Mouse (Mus musculus): ENCODE data around the gene Fam24a. TPM values are rescaled to one million over a fixed set of nuclear protein-coding genes. Genes with fewer than 3 reads are reported as not detected.

Fam24a gene
- polyA plus RNA-seq, 1 experiment = not detected

DNA sequence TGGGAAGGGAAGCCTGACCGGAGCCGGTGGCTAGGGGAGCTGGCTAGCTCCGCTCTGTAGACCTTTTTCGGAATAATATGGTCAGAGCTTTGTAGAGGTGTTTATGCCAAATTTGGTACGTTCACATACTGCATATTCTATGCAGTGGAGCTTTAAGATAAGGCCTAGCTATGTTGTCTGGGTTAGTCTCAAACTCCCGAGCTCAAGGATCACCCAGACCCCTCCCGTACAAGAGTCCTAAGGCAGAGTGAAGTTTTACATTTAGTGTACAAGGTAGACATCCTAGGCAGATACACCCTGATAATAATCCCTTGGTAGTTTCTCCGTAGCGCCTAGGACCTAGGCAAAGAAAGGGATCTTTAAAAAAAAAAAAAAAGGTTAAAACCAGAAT, 37.8 kb downstream of the Fam24a start:
- Histone ChIP-seq H3K27me3 (ENCODE audit: control insufficient read depth) (peaks cover 12% of the 10 kb centered on the region), H3K4me1 (ENCODE audit: control insufficient read depth) (peaks cover 29% of the 10 kb centered on the region), H3K36me3 (ENCODE audit: control insufficient read depth) (peaks cover 10% of the 10 kb centered on the region), H3K9me3 (ENCODE audit: control insufficient read depth, low read length) (no peaks in the 10 kb centered on the region), H3K4me3 (replicated peaks) (peak overlapping the region; percentile 83)
- TF ChIP-seq TAL1 (IDR thresholded peaks at IDR 0.05; ENCODE audit: low read length) (no peak), GATA1 (IDR thresholded peaks at IDR 0.05; ENCODE audit: low read length) (no peak)

DNA sequence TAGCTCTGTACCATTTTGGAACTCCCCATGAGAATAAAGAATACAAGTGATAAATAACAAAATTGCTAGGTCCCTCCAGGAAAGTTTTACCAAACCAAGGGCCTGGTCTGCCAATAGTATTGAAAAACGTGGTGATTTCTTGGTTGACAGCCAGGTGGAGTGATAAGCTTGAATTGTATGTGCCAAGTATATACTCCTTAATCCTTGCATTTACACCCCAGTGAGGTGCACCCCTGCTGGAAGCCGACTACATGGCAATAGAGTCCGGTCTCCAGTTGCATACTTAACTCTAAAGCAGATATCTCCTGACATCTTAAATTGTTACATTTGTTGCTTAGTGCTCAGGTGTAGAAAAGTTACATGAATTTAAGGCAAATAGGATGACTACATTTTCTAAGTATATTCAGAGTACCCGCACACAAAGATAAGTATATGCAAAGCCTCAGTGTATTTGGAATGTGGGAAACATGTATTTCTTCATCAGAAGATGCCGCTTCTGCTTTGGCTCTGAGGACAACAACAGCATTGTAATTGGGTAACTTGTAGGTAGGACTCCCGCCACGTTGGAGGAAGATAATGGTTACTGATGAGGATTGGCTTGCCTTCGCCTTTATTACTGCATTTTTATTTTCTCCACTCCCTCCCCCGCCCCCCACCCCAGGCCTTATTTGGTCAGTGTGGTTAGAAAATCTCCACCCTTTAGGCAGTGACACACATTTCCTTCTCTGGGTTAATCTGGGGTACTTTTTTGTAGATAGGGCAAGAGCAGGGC, 38.4 kb downstream of the Fam24a start:
- H3K9me3 ChIP-seq (ENCODE audit: control insufficient read depth, low read length) = no peaks in the 10 kb centered on the region
- peak overlapping the region; percentile 83 for H3K4me3 ChIP-seq (replicated peaks)
- peaks cover 10% of the 10 kb centered on the region for H3K36me3 ChIP-seq (ENCODE audit: control insufficient read depth)
- peaks cover 29% of the 10 kb centered on the region for H3K4me1 ChIP-seq (ENCODE audit: control insufficient read depth)
- peaks cover 9% of the 10 kb centered on the region for H3K27me3 ChIP-seq (ENCODE audit: control insufficient read depth)
- no peak for TF ChIP-seq TAL1 (IDR thresholded peaks at IDR 0.05; ENCODE audit: low read length)
- no peak for TF ChIP-seq GATA1 (IDR thresholded peaks at IDR 0.05; ENCODE audit: low read length)

Other genes with a start within 250 kb of the Fam24a start
- not detected in 2 replicates for gene 4933402N03Rik, start 187.6 kb upstream of the Fam24a start, polyA plus RNA-seq (2012)
- gene 5430419D17Rik, start 159.5 kb upstream of the Fam24a start, polyA plus RNA-seq (2012) = not detected in 2 replicates
- gene Cuzd1, start 11.6 kb upstream of the Fam24a start, polyA plus RNA-seq (2012) = not detected in 2 replicates
- not detected in 2 replicates for gene Fam24b, start 4.3 kb upstream of the Fam24a start, polyA plus RNA-seq (2012)
- 1.5 and 1.8 TPM in 2 replicates for gene 2310057M21Rik, start 28.9 kb downstream of the Fam24a start, polyA plus RNA-seq (2012)
- 1.7 and 2.4 TPM in 2 replicates for gene Pstk, start 37.3 kb downstream of the Fam24a start, polyA plus RNA-seq (2012)
- gene Ikzf5, start 76.7 kb downstream of the Fam24a start, polyA plus RNA-seq (2012) = 1.7 and 2.3 TPM in 2 replicates
- gene Acadsb, start 76.7 kb downstream of the Fam24a start, polyA plus RNA-seq (2012) = 0.08 and 0.17 TPM in 2 replicates
- not detected in 2 replicates for gene Hmx3, start 209.0 kb downstream of the Fam24a start, polyA plus RNA-seq (2012)
- not detected in 2 replicates for gene Hmx2, start 214.9 kb downstream of the Fam24a start, polyA plus RNA-seq (2012)
- gene Bub3, start 226.4 kb downstream of the Fam24a start, polyA plus RNA-seq (2012) = 3.2 and 4.1 TPM in 2 replicates